Mouse (Mus musculus) stomach, embryonic 14.5 days (tissue): ENCODE measurements around the gene Ccdc82. TPM values are rescaled to one million over a fixed set of nuclear protein-coding genes. Genes with fewer than 3 reads are reported as not detected.
A peak's percentile ranks its signal among the peaks of the same experiment; 100 is the strongest.

ENCODE experiments used
- ATAC-seq: fragments of 200-750 bp; cut with Nextera tagmentation; 2 replicates; pipeline ENCODE4 v1.8.0; 2017; ENCODE audit warnings: low read depth, moderate TSS enrichment; ENCODE audit not compliant: insufficient number of reproducible peaks, insufficient read depth, low FRiP score
- H3K27ac ChIP-seq: fragments of 300-500 bp; sonication (generic); 2 replicates; pipeline ENCODE4 v1.5.1; 2014; ENCODE audit warnings: mild to moderate bottlenecking, low read length, moderate library complexity, mixed read lengths
- H3K27me3 ChIP-seq: fragments of 300-500 bp; sonication (generic); 2 replicates; pipeline ENCODE4 v1.6.1; 2014; ENCODE audit warnings: low read length, control low read depth, mixed read lengths; ENCODE audit not compliant: control insufficient read depth, insufficient read depth
- H3K36me3 ChIP-seq: fragments of 300-500 bp; sonication (generic); 2 replicates; pipeline ENCODE4 v1.6.1; 2014; ENCODE audit warnings: mild to moderate bottlenecking, control low read depth, low read length, moderate library complexity, mixed read lengths; ENCODE audit not compliant: control insufficient read depth, insufficient read depth
- H3K4me1 ChIP-seq: fragments of 300-500 bp; sonication (generic); 2 replicates; pipeline ENCODE4 v1.6.1; 2014; ENCODE audit warnings: low read length, control low read depth, mixed read lengths; ENCODE audit not compliant: control insufficient read depth, insufficient read depth
- H3K4me2 ChIP-seq: fragments of 300-500 bp; sonication (generic); replicated peaks from 2 replicates; pipeline ENCODE4 v1.6.1; 2014; ENCODE audit warnings: low read depth, low read length, control low read depth
- H3K4me3 ChIP-seq: fragments of 300-500 bp; sonication (generic); 2 replicates; pipeline ENCODE4 v1.5.1; 2014; ENCODE audit warnings: low read depth, low read length, control low read depth
- H3K9ac ChIP-seq: fragments of 300-500 bp; sonication (generic); replicated peaks from 2 replicates; pipeline ENCODE4 v1.6.1; 2014; ENCODE audit warnings: low read depth, mild to moderate bottlenecking, control low read depth, low read length, moderate library complexity, mixed read lengths
- H3K9me3 ChIP-seq: fragments of 300-500 bp; sonication (generic); 2 replicates; pipeline ENCODE4 v1.6.1; 2016; ENCODE audit warnings: low read depth, low read length, control low read depth; ENCODE audit not compliant: control insufficient read depth
- WGBS: fragments of 180-500 bp; shearing (Covaris S2); extraction: QIAGEN DNeasy Blood & Tissue Kit; methylation state at CpG from one replicate; pipeline ENCODE4 v1.1.7; 2014; 5-methylcytosine and 5-hydroxymethylcytosine counted together
- polyA plus RNA-seq: library from polyadenylated mRNA; unstranded; fragments of >200 nt; fragmentation: Nextera tagmentation; extraction: Ambion mirVana; gene quantifications from 2 replicates; pipeline ENCODE4 v1.2.1, GENCODE M21; 2014

Gene Ccdc82
- polyA plus RNA-seq, 1 experiment from 2014 or later, result 14.0 TPM

DNA sequence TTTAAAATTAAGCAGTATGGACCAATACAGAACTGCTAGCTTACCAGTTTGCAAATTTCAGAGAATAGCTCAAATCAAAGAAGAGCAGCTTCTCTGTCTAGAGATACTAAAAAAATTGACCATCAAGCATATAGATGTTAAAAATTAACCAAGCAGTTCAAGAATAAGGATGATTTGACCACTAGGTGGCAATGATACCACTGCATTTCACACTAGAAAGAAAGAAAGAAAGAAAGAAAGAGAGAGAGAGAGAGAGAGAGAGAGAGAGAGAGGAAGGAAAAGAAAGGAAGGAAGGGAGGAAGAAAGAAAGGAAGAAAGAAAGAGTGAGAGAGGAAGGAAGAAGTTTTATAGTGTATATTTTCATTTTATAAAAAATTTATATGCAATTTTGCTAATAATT is 4.4 kb upstream of the Ccdc82 start:
- H3K9me3 ChIP-seq, result no peaks in the 10 kb centered on the region

DNA sequence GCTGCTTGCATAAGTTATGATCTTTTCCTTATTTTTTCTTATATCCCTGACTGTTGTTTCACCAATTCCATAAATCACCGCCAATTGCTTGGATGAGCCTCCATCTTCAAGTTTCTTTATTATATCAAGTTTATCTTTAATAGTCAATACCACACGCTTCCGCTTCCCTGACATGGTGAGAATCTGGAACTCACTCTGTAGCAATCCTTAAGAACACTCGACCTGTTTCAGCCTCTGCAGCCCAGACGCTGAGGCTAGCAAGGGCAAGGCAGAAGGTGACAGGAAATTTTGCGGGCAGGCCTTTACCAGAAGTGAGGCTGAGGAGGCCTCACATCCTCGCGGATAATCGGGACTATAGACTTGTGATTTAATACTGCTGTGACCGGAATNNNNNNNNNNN is 1.3 kb upstream of the Ccdc82 start, which contains the start of gene Jrkl:
Jrkl (minus strand) TSS at position 349 of the 400 bp plus-strand sequence.
- Histone ChIP-seq H3K9me3 (no peaks in the 10 kb centered on the region), H3K4me2 (peak within 1 kb of the TSS; percentile 37), H3K36me3 (no peaks in the 10 kb centered on the region), H3K27me3 (no peaks in the 10 kb centered on the region), H3K27ac (peak within 1 kb of the TSS; percentile 75), H3K4me3 (peak within 1 kb of the TSS; percentile 33), H3K9ac (peak within 1 kb of the TSS; percentile 45), H3K4me1 (peaks cover 3% of the 10 kb centered on the region; the same call in 1 of the 2 replicates)
- ATAC-seq, result no peak
- WGBS, result 6% methylated on average over 10 of the region's 10 CpGs

More for the DNA sequence above, 4.4 kb upstream of the Ccdc82 start:
- Histone ChIP-seq H3K27ac (no peak overlapping the region), H3K4me2 (no peak overlapping the region), H3K4me1 (no peaks in the 10 kb centered on the region; the same call in 1 of the 2 replicates), H3K36me3 (no peaks in the 10 kb centered on the region), H3K4me3 (no peak overlapping the region), H3K9ac (no peak overlapping the region), H3K27me3 (no peaks in the 10 kb centered on the region)
- no peak for ATAC-seq

DNA sequence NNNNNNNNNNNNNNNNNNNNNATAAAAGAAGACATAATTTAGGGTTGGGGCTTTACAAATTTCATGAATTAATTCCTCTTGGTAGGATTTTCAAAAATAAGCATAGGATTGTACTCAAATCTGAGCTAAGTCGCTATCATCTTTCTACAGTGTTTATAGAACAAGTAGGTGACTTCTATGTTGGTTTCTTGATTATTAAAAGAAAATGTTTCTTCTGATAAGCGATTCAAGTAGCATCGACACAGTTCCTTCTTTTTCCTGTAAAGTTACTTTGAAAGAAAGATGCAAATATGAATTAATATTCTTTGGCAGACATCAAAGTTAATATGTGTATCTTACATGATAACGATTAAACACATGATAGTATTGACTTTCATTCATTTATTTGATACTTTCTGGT is 1.3 kb downstream of the Ccdc82 start:
- Histone ChIP-seq H3K4me1 (peaks cover 3% of the 10 kb centered on the region; the same call in 1 of the 2 replicates), H3K27ac (no peak overlapping the region), H3K36me3 (no peaks in the 10 kb centered on the region), H3K4me3 (no peak overlapping the region), H3K27me3 (no peaks in the 10 kb centered on the region), H3K4me2 (peak overlapping the region; percentile 69; the same call in 1 of the 2 replicates), H3K9ac (no peak overlapping the region), H3K9me3 (no peaks in the 10 kb centered on the region)
- 94% methylated on average over 4 of the region's 4 CpGs for WGBS
- no peak for ATAC-seq

DNA sequence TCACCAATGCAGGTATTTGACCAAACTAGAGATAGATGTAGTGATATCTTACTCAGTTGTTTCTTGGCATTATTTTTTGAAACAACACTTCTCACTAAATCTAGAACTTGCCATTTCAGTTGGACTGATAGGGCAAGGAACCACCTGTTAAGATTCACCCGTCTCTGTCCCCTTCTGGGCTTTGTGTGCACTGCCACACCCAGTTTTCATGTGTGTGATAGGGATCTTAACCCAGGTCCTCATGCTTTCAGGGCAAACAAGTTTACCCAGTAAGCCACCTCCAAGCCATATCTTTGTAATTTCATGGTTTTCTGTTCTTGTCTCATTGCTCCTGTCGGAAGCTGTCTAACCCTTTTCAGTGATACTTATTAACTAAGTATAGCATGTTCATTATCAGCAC is 4.5 kb downstream of the Ccdc82 start:
- Histone ChIP-seq H3K27ac (no peak overlapping the region), H3K4me1 (0 out of 2 replicates have a peak, but pooled peaks cover 3% of the 10 kb centered on the region), H3K4me2 (no peak overlapping the region), H3K9ac (no peak overlapping the region), H3K36me3 (no peaks in the 10 kb centered on the region), H3K9me3 (no peaks in the 10 kb centered on the region), H3K4me3 (no peak overlapping the region), H3K27me3 (no peaks in the 10 kb centered on the region)
- ATAC-seq, result no peak
- 77% methylated on average over 2 of the region's 2 CpGs for WGBS

DNA sequence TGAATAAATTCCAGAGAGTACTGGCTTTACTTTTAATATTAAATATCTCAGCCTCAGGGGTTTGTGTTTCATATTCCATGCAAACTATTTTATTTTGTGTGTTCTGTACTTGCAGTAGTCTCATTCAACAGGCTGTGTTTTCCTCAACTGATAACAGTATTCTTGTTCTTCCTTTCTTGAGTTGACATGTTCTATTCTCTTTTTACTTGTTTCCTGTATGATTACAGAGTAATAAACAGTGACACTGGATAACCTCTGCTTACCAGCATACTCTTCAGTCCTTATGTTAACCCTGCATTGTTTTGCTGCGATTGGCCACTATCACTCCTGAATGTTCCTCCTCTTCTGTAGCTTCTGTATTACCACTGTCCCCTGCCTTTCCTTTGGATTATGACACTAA is 10.0 kb downstream of the Ccdc82 start:
- Histone ChIP-seq H3K4me3 (no peak overlapping the region), H3K27ac (no peak overlapping the region), H3K9ac (no peak overlapping the region), H3K36me3 (no peaks in the 10 kb centered on the region), H3K9me3 (no peaks in the 10 kb centered on the region), H3K27me3 (no peaks in the 10 kb centered on the region), H3K4me2 (no peak overlapping the region), H3K4me1 (no peaks in the 10 kb centered on the region)
- ATAC-seq, result no peak
- 93% methylated on average over 1 of the region's 1 CpGs for WGBS

DNA sequence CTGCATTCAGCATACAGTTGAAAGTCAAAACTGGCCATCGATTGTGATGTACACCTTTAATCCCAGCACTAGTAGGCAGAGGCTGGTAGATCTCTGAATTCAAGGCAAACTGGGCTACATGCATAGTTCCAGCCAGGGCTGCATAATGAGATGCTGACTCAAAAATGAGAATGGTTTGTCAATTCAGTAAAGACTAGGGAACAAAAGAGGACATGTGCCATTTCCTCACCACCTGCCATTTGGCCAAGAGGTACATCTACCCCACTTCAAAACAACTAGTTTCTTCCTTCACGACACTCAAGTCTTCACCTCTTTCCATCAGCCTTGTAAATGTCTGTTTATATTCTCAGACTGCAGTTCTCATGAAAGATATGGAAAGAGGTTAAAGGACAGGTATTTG is 11.4 kb downstream of the Ccdc82 start:
- Histone ChIP-seq H3K9ac (no peak overlapping the region), H3K27me3 (no peaks in the 10 kb centered on the region), H3K4me3 (no peak overlapping the region), H3K4me1 (no peaks in the 10 kb centered on the region), H3K36me3 (no peaks in the 10 kb centered on the region), H3K9me3 (no peaks in the 10 kb centered on the region), H3K27ac (no peak overlapping the region), H3K4me2 (no peak overlapping the region)
- WGBS, result 82% methylated on average over 2 of the region's 2 CpGs
- no peak for ATAC-seq

DNA sequence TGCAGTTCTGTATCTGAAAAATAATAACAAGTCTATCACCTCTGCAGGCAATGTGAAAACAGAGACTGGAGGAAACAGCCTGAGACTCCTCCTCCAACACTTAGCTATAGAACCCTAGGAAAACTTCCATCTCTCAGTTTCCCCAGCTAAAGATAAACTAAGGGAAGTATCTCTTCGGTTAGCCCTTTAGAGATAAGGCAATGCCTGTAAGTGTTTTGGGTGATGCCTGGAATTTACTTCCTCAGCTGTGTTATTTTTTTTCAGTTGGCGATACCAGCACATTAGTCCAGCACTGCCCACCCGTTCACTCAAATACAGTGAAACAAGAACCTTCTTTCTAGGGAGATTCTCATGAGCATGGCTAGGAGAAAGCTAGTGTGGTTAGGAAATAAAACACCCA is 14.2 kb downstream of the Ccdc82 start:
- 72% methylated on average over 3 of the region's 3 CpGs for WGBS
- Histone ChIP-seq H3K9ac (no peak overlapping the region), H3K27me3 (no peaks in the 10 kb centered on the region), H3K4me3 (no peak overlapping the region), H3K4me1 (no peaks in the 10 kb centered on the region), H3K9me3 (no peaks in the 10 kb centered on the region), H3K27ac (no peak overlapping the region), H3K4me2 (no peak overlapping the region), H3K36me3 (no peaks in the 10 kb centered on the region)
- no peak for ATAC-seq

DNA sequence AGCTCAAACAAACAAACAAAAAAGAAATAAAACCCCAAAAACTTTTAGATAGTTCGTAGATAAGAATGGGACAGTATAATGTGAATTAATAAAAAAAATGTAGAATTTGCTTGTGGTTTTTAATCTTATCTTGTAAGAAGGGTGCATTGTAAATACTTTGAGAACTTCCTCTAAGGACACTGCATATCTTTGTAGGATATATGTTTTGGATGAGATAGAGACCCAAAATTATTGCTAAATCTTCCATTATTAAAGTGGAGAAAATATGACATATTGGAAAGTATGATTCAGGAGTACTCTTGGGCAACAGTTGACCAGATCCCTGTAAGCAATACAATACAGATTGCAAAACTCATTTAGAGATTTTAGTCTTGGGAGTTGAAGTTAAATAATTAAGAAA is 26.5 kb downstream of the Ccdc82 start:
- H3K4me2 ChIP-seq, result no peak overlapping the region
- H3K36me3 ChIP-seq, result no peaks in the 10 kb centered on the region
- H3K9me3 ChIP-seq, result no peaks in the 10 kb centered on the region
- H3K27ac ChIP-seq, result no peak overlapping the region
- no peaks in the 10 kb centered on the region for H3K4me1 ChIP-seq
- no peaks in the 10 kb centered on the region for H3K27me3 ChIP-seq
- H3K9ac ChIP-seq, result no peak overlapping the region
- no peak overlapping the region for H3K4me3 ChIP-seq
- 92% methylated on average over 1 of the region's 1 CpGs for WGBS
- ATAC-seq, result no peak

DNA sequence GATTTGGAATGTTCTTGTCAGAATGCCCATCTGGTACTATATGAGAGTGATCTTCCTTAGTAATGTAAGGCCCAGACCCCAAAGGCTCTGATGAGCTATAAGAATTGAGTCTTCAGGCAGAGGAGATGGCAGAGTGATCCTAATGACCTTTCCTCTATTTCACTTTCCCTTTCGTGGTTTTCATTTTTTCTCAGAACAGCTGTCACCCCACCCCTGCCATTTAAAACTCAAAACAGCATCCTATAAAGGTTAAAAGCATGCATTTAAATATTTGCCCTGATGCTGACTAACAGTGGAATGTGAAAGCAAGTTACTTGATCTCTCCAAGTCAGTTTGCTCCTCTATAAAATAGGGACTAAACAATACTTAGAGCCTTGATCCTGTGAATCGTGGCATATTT is 40.7 kb downstream of the Ccdc82 start:
- no peak overlapping the region for H3K4me2 ChIP-seq
- no peak overlapping the region for H3K27ac ChIP-seq
- no peak overlapping the region for H3K9ac ChIP-seq
- ATAC-seq, result no peak
- no peak overlapping the region for H3K4me3 ChIP-seq
- no peaks in the 10 kb centered on the region for H3K4me1 ChIP-seq
- no peaks in the 10 kb centered on the region for H3K9me3 ChIP-seq
- no peaks in the 10 kb centered on the region for H3K36me3 ChIP-seq
- no peaks in the 10 kb centered on the region for H3K27me3 ChIP-seq
- 61% methylated on average over 2 of the region's 2 CpGs for WGBS
